Mouse (Mus musculus) heart, adult 2 months (tissue): ENCODE measurements around the gene Hat1.

Source experiments
- CTCF ChIP-seq: fragments of 200-600 bp; IDR thresholded peaks from 2 replicates; pipeline ENCODE4 v1.8.1; 2022; ENCODE audit warnings: antibody characterized with exemption, mild to moderate bottlenecking, moderate library complexity
- POLR2A ChIP-seq: fragments of 200-500 bp; IDR thresholded peaks from 2 replicates; pipeline ENCODE4 v1.6.1; 2011; ENCODE audit warnings: mild to moderate bottlenecking, low read depth, low read length, control low read depth; ENCODE audit not compliant: insufficient read depth

DNA sequence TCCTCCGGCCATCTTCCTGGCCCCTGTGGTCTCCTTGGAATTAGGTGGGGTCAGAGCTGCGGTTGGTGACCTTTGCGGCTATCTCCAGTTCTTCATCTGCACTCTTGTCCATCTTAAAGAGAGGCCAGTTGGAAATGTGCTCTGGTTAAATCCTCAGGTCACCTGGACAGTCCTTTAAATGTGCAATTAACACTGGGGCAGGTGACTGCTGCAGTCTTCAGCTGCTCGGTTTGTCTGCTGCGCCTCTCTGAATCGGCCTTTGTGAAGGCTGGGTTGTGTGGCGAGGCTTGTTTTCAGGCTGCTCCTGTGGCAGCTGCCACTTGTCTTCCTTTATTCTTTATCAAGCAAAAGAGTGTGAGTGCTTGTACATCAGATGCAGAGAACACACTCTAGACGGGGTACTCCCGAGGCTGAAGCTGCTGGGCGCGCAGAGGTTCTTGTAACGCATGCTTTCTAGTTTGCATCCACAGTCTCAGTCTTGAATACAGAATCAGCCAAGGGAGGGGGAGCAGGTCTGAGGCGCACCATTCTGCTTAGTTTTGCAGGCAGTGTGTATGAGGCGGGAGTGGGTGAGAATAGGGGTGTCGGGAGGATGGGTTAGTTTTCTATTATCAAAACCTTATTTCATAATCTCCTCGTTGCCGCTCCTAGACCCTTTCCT lies 56.9 kb downstream of the Hat1 start:
- no peak for TF ChIP-seq CTCF
- no peak for TF ChIP-seq POLR2A
